Mouse (Mus musculus) large intestine, adult 2 months (tissue): ENCODE measurements around the gene Cdk8. TPM values are rescaled to one million over a fixed set of nuclear protein-coding genes. Genes with fewer than 3 reads are reported as not detected.

Source experiments
- DNase-seq: peaks from one replicate; pipeline ENCODE4 v3.0.0-alpha.2; 2012; ENCODE audit warnings: low read depth, low spot score
- WGBS: fragments of 180-500 bp; shearing (Covaris S2); methylation state at CpG from one replicate; pipeline ENCODE4 v1.1.7; 2018; 5-methylcytosine and 5-hydroxymethylcytosine counted together
- polyA plus RNA-seq: library from polyadenylated mRNA; depleted of rRNA; stranded (reverse); fragments of >200 nt; gene quantifications from 2 replicates; pipeline ENCODE4 v1.2.3, GENCODE M21; 2012

Gene Cdk8
- polyA plus RNA-seq, 1 experiment, result 26.7 TPM

- DNase-seq, result no peak
- WGBS, result 77% methylated on average over 4 of the region's 4 CpGs
These were observed 43.5 kb downstream of the Cdk8 start for GRCm38 (mm10) chr5:146274420-146275045.

GRCm38 (mm10) chr5:146277513-146277912, 46.5 kb downstream of the Cdk8 start:
- 91% methylated on average over 4 of the region's 4 CpGs for WGBS
- no peak for DNase-seq

GRCm38 (mm10) chr5:146280012-146280411, 49.0 kb downstream of the Cdk8 start:
- DNase-seq, result no peak

- WGBS, result 83% methylated on average over 4 of the region's 4 CpGs
- DNase-seq, result no peak
These were observed 50.3 kb downstream of the Cdk8 start for GRCm38 (mm10) chr5:146281241-146281818.

- DNase-seq, result no peak
- 81% methylated on average over 13 of the region's 13 CpGs for WGBS
These were observed 51.0 kb downstream of the Cdk8 start for GRCm38 (mm10) chr5:146281884-146282579.

DNA sequence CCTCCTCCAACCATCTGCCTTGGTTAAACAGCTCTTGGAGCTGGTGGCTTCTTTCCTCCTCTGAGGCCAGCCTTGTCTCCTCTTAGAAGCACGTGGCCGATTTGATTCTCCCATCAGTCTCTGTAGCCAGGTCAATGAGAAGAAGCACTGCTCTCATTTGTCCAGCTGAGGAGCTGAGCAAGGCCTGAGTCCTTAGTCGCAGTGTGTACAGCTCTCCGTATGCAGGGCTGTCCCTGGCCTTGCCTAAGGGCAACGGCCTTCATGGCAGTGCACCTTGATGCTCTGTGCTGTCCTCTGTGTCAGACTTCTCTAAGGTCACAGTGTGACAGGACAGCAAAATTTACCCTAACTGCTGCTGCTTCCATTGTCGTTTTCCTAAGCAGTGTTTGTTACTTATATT, 52.9 kb downstream of the Cdk8 start:
- 81% methylated on average over 6 of the region's 6 CpGs for WGBS
- DNase-seq, result no peak

DNA sequence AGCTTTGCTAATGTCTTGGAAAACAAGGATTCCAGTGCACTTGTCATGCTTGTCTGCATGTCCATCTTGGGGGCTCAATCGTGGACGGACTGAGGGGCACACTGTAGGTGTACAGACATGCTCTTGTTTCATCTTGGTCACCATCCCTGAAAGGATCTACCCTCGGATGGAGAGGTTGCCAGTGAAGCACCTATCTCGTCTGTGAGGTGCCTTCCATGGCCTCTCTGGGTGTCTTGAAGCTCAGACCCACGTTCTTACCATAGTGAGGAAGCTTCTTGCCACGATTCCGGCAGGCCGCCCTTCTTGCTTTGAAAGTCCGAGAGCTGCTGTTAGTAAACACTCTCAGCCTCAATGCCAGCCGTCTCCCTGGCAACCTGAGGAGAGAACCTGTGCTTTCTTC, 56.4 kb downstream of the Cdk8 start:
- WGBS, result 86% methylated on average over 10 of the region's 10 CpGs
- DNase-seq, result no peak

- WGBS, result 83% methylated on average over 13 of the region's 13 CpGs
- no peak for DNase-seq
These were observed 57.0 kb downstream of the Cdk8 start for GRCm38 (mm10) chr5:146288048-146288501.

- DNase-seq, result no peak
- 83% methylated on average over 7 of the region's 7 CpGs for WGBS
These were observed 58.9 kb downstream of the Cdk8 start for GRCm38 (mm10) chr5:146289921-146290320.

- WGBS, result 87% methylated on average over 5 of the region's 5 CpGs
- no peak for DNase-seq
These were observed 59.4 kb downstream of the Cdk8 start for GRCm38 (mm10) chr5:146290446-146290845.

- WGBS, result 77% methylated on average over 5 of the region's 5 CpGs
These were observed 60.5 kb downstream of the Cdk8 start for GRCm38 (mm10) chr5:146291560-146291959.

GRCm38 (mm10) chr5:146292896-146293680, 62.1 kb downstream of the Cdk8 start:
- 85% methylated on average over 5 of the region's 5 CpGs for WGBS
- DNase-seq, result no peak

More at GRCm38 (mm10) chr5:146291560-146291959, 60.5 kb downstream of the Cdk8 start:
- DNase-seq, result no peak

GRCm38 (mm10) chr5:146293919-146294700, 63.1 kb downstream of the Cdk8 start:
- 57% methylated on average over 11 of the region's 11 CpGs for WGBS
- DNase-seq, result no peak

- DNase-seq, result no peak
- 81% methylated on average over 5 of the region's 5 CpGs for WGBS
These were observed 63.8 kb downstream of the Cdk8 start for GRCm38 (mm10) chr5:146294834-146295233.

DNA sequence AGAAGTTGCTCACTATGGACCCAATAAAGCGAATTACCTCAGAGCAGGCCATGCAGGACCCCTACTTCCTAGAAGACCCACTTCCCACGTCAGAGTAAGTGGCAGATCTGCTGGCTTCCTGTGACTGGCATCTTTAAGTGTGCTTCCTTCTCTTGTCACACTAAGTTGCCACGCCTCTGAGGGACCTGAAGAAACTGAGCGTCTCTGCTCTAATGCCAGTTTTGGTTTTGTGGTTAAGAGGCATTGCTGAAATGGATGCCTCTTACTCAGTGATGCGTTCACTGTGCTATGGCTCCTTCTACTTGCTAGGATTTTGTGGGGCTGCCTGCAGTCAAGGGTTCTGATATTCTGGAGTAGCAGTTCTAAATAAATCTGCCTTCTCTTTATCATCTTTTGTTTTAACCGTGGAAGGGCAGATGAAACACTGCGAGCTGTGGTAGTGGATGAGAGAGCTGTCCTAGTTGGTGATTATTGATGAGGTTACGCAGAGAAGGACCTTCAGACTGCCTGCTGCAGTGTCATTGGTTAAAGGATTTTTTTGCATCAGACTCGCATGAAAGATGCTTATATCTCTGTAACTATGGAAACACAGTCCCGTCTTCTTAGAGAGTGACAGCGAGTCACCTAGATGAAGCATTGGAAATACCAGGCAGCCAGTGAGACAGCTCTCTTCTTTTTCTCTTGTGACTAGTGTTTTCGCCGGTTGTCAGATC, 67.9 kb downstream of the Cdk8 start:
- no peak for DNase-seq
- 82% methylated on average over 13 of the region's 13 CpGs for WGBS

DNA sequence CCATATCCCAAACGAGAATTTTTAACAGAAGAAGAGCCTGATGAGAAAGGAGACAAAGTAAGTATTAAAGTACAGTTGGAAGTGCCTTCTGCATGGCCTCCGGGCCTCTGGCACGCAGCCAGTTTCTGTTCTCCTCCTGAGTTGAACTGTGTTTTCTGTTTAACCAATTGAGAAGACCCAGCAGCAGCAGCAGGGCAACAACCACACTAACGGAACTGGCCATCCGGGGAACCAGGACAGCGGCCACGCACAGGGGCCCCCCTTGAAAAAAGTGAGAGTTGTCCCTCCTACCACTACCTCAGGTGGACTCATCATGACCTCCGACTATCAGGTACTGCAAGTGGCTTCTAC, 68.5 kb downstream of the Cdk8 start:
- DNase-seq, result no peak
- WGBS, result 65% methylated on average over 8 of the region's 8 CpGs

GRCm38 (mm10) chr5:146303470-146303869, 72.4 kb downstream of the Cdk8 start:
- WGBS, result 85% methylated on average over 5 of the region's 5 CpGs
- no peak for DNase-seq

- 71% methylated on average over 8 of the region's 8 CpGs for WGBS
- DNase-seq, result no peak
These were observed 76.2 kb downstream of the Cdk8 start for GRCm38 (mm10) chr5:146307046-146307743.
